Mouse (Mus musculus) C2C12 (cell line): ENCODE measurements around the gene Ankdd1b. TPM values are rescaled to one million over a fixed set of nuclear protein-coding genes. Genes with fewer than 3 reads are reported as not detected.

Experiments used
- H3K27me3 ChIP-seq: one replicate; pipeline ENCODE4 v1.6.1; 2011; ENCODE audit not compliant: control insufficient read depth, insufficient read depth, insufficient read length
- H3K36me3 ChIP-seq: one replicate; pipeline ENCODE4 v1.6.1; 2011; ENCODE audit not compliant: control insufficient read depth, insufficient read depth
- H3K4me3 ChIP-seq: one replicate; pipeline ENCODE4 v1.5.1; 2011; ENCODE audit warnings: mild to moderate bottlenecking, control low read depth; ENCODE audit not compliant: poor library complexity, insufficient read depth, severe bottlenecking
- H3K79me2 ChIP-seq: one replicate; pipeline ENCODE4 v1.6.1; 2011; ENCODE audit not compliant: control insufficient read depth, insufficient read depth
- H3K79me3 ChIP-seq: one replicate; pipeline ENCODE4 v1.6.1; 2011; ENCODE audit warnings: low read depth, control low read depth
- H3ac ChIP-seq: one replicate; pipeline ENCODE3; 2011; ENCODE audit warnings: low read depth; ENCODE audit not compliant: control insufficient read depth, insufficient read length
- CEBPB ChIP-seq: IDR thresholded peaks from one replicate; pipeline ENCODE4 v1.6.1; 2011; ENCODE audit warnings: low read depth, mild to moderate bottlenecking, control low read depth, moderate library complexity
- CTCF ChIP-seq: IDR thresholded peaks from one replicate; pipeline ENCODE4 v1.5.1; 2011; ENCODE audit not compliant: control insufficient read depth, insufficient read depth, insufficient read length
- FOSL1 ChIP-seq: IDR thresholded peaks from one replicate; pipeline ENCODE4 v1.8.0; 2011; ENCODE audit warnings: mild to moderate bottlenecking, low read length; ENCODE audit not compliant: poor library complexity, insufficient read depth, severe bottlenecking
- MAX ChIP-seq: IDR thresholded peaks from one replicate; pipeline ENCODE4 v1.6.1; 2011; ENCODE audit warnings: mild to moderate bottlenecking, control low read depth
- MYOD1 ChIP-seq: IDR thresholded peaks from one replicate; pipeline ENCODE4 v1.6.1; 2011; ENCODE audit warnings: low read depth; ENCODE audit not compliant: control insufficient read depth, insufficient read length
- MYOG ChIP-seq: IDR thresholded peaks from one replicate; pipeline ENCODE4 v1.6.1; 2011; ENCODE audit not compliant: control insufficient read depth, insufficient read length; ENCODE audit errors: extremely low read depth
- USF1 ChIP-seq: IDR thresholded peaks from one replicate; pipeline ENCODE4 v1.6.1; 2011; ENCODE audit warnings: low read depth, mild to moderate bottlenecking, control low read depth, moderate library complexity
- long read RNA-seq, 2 experiments: library from polyadenylated mRNA; unstranded; transcript quantifications; one replicate each; pipeline ENCODE4 v2.0.0; 2019 to 2020
- polyA plus RNA-seq: library from polyadenylated mRNA; unstranded; fragments of >200 nt; fragmentation: generic; extraction: Trizol; gene quantifications from one replicate; pipeline ENCODE4 v1.2.1, GENCODE M21; 2012; ENCODE audit warnings: missing spikeins

The Ankdd1b gene
- polyA plus RNA-seq: not detected
- long read RNA-seq, experiment 1: 0 reads
- long read RNA-seq, experiment 2: 0 reads

- no peak within 1 kb of the TSS for H3ac ChIP-seq
- H3K79me3 ChIP-seq: no peaks in the 10 kb centered on the region
- no peak for TF ChIP-seq FOSL1
- TF ChIP-seq USF1: no peak
- no peak for TF ChIP-seq CTCF
- TF ChIP-seq MYOD1: no peak
- no peak for TF ChIP-seq MAX
- no peak for TF ChIP-seq MYOG
- no peak for TF ChIP-seq CEBPB
- H3K36me3 ChIP-seq: no peaks in the 10 kb centered on the region
- no peaks in the 10 kb centered on the region for H3K27me3 ChIP-seq
- no peak within 1 kb of the TSS for H3K4me3 ChIP-seq
- H3K79me2 ChIP-seq: no peaks in the 10 kb centered on the region
These were observed at the start of gene Ankdd1b for GRCm38 (mm10) chr13:96470957-96471356. Gene Ankdd1b (minus strand): TSS chr13:96471198.

DNA sequence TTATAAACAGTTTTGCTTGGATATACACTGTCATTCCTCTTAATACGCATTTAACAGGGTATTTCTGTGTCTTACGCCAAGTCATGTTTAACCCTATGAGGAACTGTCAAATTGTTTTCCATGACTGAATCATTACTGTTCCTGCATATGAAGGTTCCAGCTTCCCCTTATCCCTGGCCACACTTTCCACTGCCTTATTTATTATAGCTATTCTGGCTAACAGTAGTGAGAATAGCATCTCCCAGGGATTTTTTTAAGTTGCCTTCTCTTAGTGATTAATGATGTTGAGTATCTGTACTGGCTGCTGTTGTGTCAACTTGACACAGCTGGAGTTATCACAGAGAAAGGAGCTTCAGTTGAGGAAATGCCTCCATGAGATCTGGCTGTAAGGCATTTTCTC, 46.3 kb upstream of the Ankdd1b start:
- Histone ChIP-seq H3K36me3 (peaks cover 28% of the 10 kb centered on the region), H3ac (no peak overlapping the region), H3K27me3 (no peaks in the 10 kb centered on the region), H3K79me2 (peaks cover 42% of the 10 kb centered on the region), H3K79me3 (peaks cover 23% of the 10 kb centered on the region), H3K4me3 (no peak overlapping the region)
- TF ChIP-seq CTCF (no peak), MYOG (no peak), USF1 (no peak), CEBPB (no peak), MYOD1 (no peak), FOSL1 (no peak), MAX (no peak)

- Histone ChIP-seq H3K36me3 (peaks cover 28% of the 10 kb centered on the region), H3K79me3 (peaks cover 15% of the 10 kb centered on the region)
- TF ChIP-seq FOSL1: no peak
- TF ChIP-seq MAX: no peak
- TF ChIP-seq CTCF: no peak
- no peak for TF ChIP-seq MYOG
- TF ChIP-seq MYOD1: no peak
- TF ChIP-seq CEBPB: no peak
These were observed 45.3 kb upstream of the Ankdd1b start for GRCm38 (mm10) chr13:96516249-96516648.

DNA sequence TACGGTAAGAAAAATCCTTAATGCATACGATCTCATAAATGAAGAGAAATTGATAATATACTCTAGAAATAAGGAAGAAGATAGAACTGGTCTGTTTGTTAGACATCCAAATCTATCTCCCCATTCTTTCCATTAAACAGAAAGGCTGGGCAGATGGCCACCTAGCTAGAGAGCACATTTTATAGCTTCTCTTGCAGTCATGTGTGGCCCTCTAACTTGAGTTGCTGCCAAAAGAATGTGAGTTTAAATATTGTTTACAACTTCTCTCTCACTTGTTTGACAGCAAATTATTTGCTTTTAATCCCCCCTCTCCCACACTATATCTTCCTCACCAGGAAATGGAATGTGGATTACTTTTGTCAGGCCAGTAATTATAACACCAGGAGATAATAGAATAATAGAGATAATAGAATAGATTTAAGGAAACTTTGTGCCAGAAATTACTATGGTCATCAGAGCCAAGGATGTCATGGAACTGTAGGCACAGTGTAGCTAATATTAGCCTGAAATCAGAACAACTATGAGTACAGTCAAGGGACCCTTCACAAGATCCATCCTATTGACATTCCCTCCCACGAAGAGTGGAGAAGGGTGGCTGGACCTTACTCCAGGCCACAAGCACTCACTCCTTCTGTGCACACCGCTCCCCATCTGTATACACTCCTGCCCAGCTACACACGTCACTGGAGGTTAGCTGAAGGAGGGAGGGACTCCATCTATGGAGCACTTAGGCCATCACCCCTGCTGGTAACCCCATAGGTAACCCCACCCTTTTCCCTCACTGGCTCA, 43.4 kb upstream of the Ankdd1b start:
- Histone ChIP-seq H3K36me3 (peaks cover 28% of the 10 kb centered on the region), H3ac (no peak overlapping the region), H3K4me3 (no peak overlapping the region), H3K79me3 (peaks cover 8% of the 10 kb centered on the region), H3K79me2 (peaks cover 22% of the 10 kb centered on the region), H3K27me3 (no peaks in the 10 kb centered on the region)
- TF ChIP-seq FOSL1 (no peak), USF1 (no peak), MAX (no peak), CEBPB (no peak), MYOG (no peak)

More at GRCm38 (mm10) chr13:96516249-96516648, 45.3 kb upstream of the Ankdd1b start:
- Histone ChIP-seq H3K79me2 (peaks cover 32% of the 10 kb centered on the region), H3K27me3 (no peaks in the 10 kb centered on the region), H3ac (no peak overlapping the region), H3K4me3 (no peak overlapping the region)

DNA sequence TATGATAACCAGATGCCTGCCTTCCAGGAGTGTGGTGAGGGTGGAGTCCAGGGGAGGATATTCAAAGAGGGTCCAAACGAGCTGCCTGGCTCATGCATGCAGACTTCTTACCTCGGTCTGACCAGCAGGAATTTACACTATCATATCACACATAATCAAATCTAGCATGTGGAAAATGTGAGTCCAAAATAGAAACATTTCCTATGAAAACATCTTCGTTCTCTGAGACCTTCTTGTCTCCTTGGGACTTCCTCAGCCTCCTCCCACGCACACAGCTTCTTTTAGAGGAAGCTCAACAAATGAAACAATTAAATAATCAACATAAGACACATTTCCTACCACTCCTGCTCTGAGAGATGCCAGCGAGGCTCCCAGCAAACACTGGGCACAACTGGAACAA, 40.9 kb upstream of the Ankdd1b start:
- peaks cover 9% of the 10 kb centered on the region for H3K79me3 ChIP-seq
- H3ac ChIP-seq: no peak overlapping the region
- H3K27me3 ChIP-seq: no peaks in the 10 kb centered on the region
- H3K36me3 ChIP-seq: peaks cover 35% of the 10 kb centered on the region
- H3K79me2 ChIP-seq: peaks cover 29% of the 10 kb centered on the region
- no peak overlapping the region for H3K4me3 ChIP-seq
- TF ChIP-seq MAX (no peak), CEBPB (no peak), FOSL1 (no peak), MYOG (no peak), CTCF (no peak), USF1 (no peak), MYOD1 (no peak)

GRCm38 (mm10) chr13:96511262-96511661, 40.3 kb upstream of the Ankdd1b start:
- H3K79me3 ChIP-seq: peaks cover 9% of the 10 kb centered on the region
- H3K79me2 ChIP-seq: peaks cover 25% of the 10 kb centered on the region
- H3ac ChIP-seq: no peak overlapping the region
- H3K36me3 ChIP-seq: peaks cover 33% of the 10 kb centered on the region
- no peak overlapping the region for H3K4me3 ChIP-seq
- TF ChIP-seq FOSL1 (no peak), MAX (no peak), MYOG (no peak), MYOD1 (no peak), USF1 (no peak), CTCF (no peak), CEBPB (no peak)
- no peaks in the 10 kb centered on the region for H3K27me3 ChIP-seq
